Mouse (Mus musculus) frontal cortex, postnatal 10 days (tissue): ENCODE measurements at regions not wholly inside any gene's neighbourhood (a gene's known extent, or its start where the extent isn't known, plus 50 kb on each side); places are given as distances from the start of the nearest gene placed in this dataset.
A peak's percentile ranks its signal among the peaks of the same experiment; 100 is the strongest.

Experiments used
- DNase-seq, 2 experiments: peaks; one replicate each; pipeline ENCODE4 v3.0.0; 2022; ENCODE audit warnings: low spot score in 2 of 2, mixed read lengths in 1 of 2

GRCm38 (mm10) chr2:133362693-133363443, 189.1 kb upstream of the Bmp2 start:
- DNase-seq, result no peak

- no peak for DNase-seq
These were observed 180.3 kb upstream of the Bmp2 start for GRCm38 (mm10) chr2:133371490-133372215.

DNA sequence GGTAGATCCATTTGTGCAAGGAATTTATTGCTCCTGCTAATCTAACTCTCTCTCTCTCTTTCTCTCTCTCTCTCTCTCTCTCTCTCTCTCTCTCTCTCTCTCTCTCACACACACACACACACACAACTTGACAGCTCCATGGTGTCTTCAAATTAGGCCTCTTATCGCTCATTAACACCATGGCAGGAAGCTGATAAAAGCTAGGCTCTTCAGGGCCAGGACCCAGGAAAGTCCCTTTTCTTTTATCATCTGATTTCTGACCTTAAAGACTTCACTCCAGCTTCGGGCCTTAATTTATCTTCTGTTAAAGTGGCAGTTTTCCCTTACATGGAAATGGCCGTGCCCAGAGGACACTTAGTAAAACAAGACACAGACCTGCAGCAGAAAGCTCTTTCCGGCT, 178.4 kb upstream of the Bmp2 start:
- DNase-seq, result no peak

DNA sequence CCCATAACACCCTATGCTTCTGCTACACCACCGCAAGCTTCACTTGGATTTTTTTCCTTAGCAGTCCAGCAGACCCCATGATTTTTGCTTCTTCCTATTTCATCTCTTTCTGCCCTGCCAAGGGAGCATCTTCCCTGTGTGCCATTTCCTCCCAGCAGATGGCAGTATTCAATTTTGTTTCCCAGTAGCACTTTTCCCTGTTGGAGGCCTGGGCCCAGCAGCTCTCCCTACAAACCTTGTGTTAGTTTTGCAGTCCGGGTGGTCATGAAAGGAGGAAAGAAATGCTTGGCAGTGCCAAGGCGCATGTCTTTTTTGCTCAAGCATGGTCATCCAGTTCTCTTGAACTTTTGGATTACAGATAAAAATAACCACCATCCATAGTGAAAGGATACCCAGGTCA, 170.9 kb upstream of the Bmp2 start:
- DNase-seq, result peak; percentile 7 to 15

- no peak for DNase-seq
These were observed 168.6 kb upstream of the Bmp2 start for GRCm38 (mm10) chr2:133383135-133383920.

GRCm38 (mm10) chr2:133385297-133385696, 166.7 kb upstream of the Bmp2 start:
- DNase-seq, result no peak

DNA sequence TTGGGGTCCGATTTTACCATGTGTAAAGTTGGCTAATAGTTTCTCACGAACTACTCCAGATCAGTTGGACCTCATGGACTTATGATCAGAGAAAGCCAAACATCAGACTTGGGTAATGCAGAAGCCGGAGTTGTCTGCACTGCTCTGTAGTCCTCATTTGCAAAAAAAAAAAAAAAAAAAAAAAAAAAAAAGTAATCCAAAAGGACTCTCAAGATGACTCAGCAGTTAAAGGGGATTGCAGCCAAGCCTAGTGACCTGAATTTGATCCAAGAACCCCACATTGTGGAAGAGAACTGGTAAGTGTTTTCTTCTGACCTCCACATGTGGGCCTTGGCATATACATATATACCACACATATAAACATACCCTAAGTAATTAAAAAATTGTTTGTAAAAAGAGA, 164.6 kb upstream of the Bmp2 start:
- no peak for DNase-seq

- DNase-seq, result peak; percentile 9 to 11
These were observed 159.7 kb upstream of the Bmp2 start for GRCm38 (mm10) chr2:133392298-133392697.

GRCm38 (mm10) chr2:133397566-133397965, 154.4 kb upstream of the Bmp2 start:
- DNase-seq, result no peak

DNA sequence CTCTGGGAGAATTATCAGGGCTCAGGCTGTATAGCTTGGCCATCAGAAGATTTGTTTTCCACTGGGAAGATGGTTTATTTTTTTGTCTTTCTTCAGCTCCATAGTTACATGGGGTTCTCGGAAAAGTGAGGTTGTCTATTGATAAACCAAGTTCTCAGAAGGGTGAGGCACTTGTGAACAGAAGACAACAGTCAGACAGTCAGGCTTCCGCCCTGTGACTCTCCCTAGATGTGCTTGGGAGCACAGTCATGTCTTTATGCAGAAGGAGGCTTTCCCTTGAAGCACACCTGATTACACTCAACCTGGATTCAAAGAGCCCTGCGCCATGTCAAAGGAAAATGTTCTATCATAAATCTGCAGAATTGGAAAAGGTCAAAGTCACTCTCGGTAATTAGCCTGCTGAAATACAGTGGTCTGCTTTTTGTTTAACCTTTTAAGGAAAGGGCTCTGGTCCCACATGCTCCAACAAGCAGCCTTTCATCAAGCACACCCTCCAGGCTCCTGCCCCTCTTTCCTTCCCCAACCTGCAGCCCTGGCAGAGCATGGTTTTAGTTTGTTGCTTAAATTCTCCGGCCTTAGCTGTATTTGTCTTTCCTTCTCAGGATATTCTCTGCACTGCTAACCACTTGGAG, 152.8 kb upstream of the Bmp2 start:
- DNase-seq, result no peak

- no peak for DNase-seq
These were observed 151.0 kb upstream of the Bmp2 start for GRCm38 (mm10) chr2:133400963-133401362.

GRCm38 (mm10) chr2:133416990-133417581, 134.9 kb upstream of the Bmp2 start:
- no peak for DNase-seq

- no peak for DNase-seq
These were observed 132.2 kb upstream of the Bmp2 start for GRCm38 (mm10) chr2:133419686-133420303.

GRCm38 (mm10) chr2:133425538-133425937, 126.4 kb upstream of the Bmp2 start:
- no peak for DNase-seq

GRCm38 (mm10) chr2:133427039-133427438, 124.9 kb upstream of the Bmp2 start:
- DNase-seq, result no peak

DNA sequence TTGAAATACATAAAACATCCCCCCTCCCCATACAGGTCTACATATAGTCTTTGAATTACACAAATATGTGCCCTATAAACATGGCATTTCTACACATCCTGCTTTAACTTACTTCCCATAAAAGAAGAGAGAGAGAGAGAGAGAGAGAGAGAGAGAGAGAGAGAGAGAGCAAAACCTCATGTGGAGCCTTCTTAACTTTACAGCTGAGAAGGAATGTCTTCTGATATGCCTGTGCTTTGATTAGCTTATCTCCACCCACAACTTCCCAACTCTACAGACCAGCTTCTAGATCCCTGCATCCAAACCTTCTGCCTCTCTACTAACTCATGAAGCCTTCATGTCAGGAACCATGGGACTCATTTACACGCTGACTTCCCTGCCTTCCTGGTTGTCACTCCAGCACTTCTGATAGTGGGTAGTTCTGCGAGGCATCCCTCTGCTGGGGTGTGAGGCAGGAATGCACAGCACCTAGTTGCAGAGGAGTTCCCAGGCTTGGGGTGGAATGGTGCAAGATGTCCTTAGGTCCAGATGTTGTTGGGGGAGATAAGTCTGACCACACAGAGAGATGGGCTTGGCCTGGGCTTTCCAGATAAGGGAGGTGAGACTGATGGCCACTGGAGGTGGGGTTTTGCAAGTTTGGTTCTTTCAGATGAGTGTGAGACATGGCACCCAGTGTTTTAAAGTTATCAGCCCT, 122.4 kb upstream of the Bmp2 start:
- no peak for DNase-seq

GRCm38 (mm10) chr2:133430741-133431438, 121.1 kb upstream of the Bmp2 start:
- DNase-seq, result no peak

GRCm38 (mm10) chr2:133432141-133432813, 119.7 kb upstream of the Bmp2 start:
- DNase-seq, result no peak
